Mouse (Mus musculus) MEL (cell line): ENCODE data around the gene Mapk10. TPM values are rescaled to one million over a fixed set of nuclear protein-coding genes. Genes with fewer than 3 reads are reported as not detected.
"Not testable (repeated sequence)": the region's sequence is repeated elsewhere in the genome, so short reads cannot be mapped to it uniquely, and the experiment has no call there.

Source experiments
- DNase-seq: peaks from one replicate; pipeline ENCODE4 v3.0.0; 2011; ENCODE audit warnings: low read depth, low spot score
- H3K27ac ChIP-seq: 2 replicates; pipeline ENCODE4 v1.5.1; 2012; ENCODE audit warnings: low read depth, mild to moderate bottlenecking, control low read depth, low read length, moderate library complexity; ENCODE audit not compliant: control insufficient read depth
- H3K27me3 ChIP-seq, 2 experiments: fragments of 150-350 bp in 1 of 2; sonication (generic) in 1 of 2; 2 replicates each; pipeline ENCODE4 v1.6.1; 2012; ENCODE audit warnings: low read length in 2 of 2, mild to moderate bottlenecking in 2 of 2, improper control_type of control experiment in 1 of 2, moderate library complexity in 1 of 2; ENCODE audit not compliant: insufficient read depth in 2 of 2, control insufficient read depth in 1 of 2
- H3K36me3 ChIP-seq, 2 experiments: 2 replicates each; pipeline ENCODE4 v1.6.1; 2012 to 2014; ENCODE audit warnings: low read length in 2 of 2, improper control_type of control experiment in 1 of 2, inconsistent platforms in 1 of 2, mild to moderate bottlenecking in 1 of 2; ENCODE audit not compliant: insufficient read depth in 2 of 2, control insufficient read depth in 1 of 2
- H3K4me1 ChIP-seq, 2 experiments: fragments of 150-350 bp in 1 of 2; sonication (generic) in 1 of 2; 2 replicates each; pipeline ENCODE4 v1.6.1; 2012; ENCODE audit warnings: low read length in 2 of 2, improper control_type of control experiment in 1 of 2, mild to moderate bottlenecking in 1 of 2; ENCODE audit not compliant: insufficient read depth in 2 of 2, control insufficient read depth in 1 of 2
- H3K4me3 ChIP-seq, 2 experiments: fragments of 150-350 bp in 1 of 2; sonication (generic) in 1 of 2; 2 replicates each; pipeline ENCODE4 v1.5.1; 2012; ENCODE audit warnings: low read depth in 2 of 2, low read length in 2 of 2, mild to moderate bottlenecking in 2 of 2, moderate library complexity in 2 of 2, control low read depth in 1 of 2, improper control_type of control experiment in 1 of 2; ENCODE audit not compliant: control insufficient read depth in 1 of 2, insufficient read depth in 1 of 2
- H3K79me2 ChIP-seq: 2 replicates; pipeline ENCODE4 v1.6.1; 2012; ENCODE audit warnings: mild to moderate bottlenecking, low read length, moderate library complexity; ENCODE audit not compliant: control insufficient read depth, poor library complexity, insufficient read depth
- H3K9ac ChIP-seq: 2 replicates; pipeline ENCODE4 v1.6.1; 2012; ENCODE audit warnings: low read depth, mild to moderate bottlenecking, control low read depth, low read length, moderate library complexity; ENCODE audit not compliant: control insufficient read depth, poor library complexity, severe bottlenecking
- H3K9me3 ChIP-seq: fragments of 150-350 bp; sonication (generic); replicated peaks from 2 replicates; pipeline ENCODE4 v1.6.1; 2012; ENCODE audit warnings: mild to moderate bottlenecking, low read length, improper control_type of control experiment, moderate library complexity; ENCODE audit not compliant: insufficient read depth
- BHLHE40 ChIP-seq: IDR thresholded peaks from 2 replicates; pipeline ENCODE4 v1.6.1; 2012; ENCODE audit warnings: low read depth, mild to moderate bottlenecking, inconsistent platforms, low read length, improper control_type of control experiment, borderline replicate concordance
- CHD1 ChIP-seq: IDR thresholded peaks from 2 replicates; pipeline ENCODE4 v1.6.1; 2012; ENCODE audit warnings: low read depth, mild to moderate bottlenecking, inconsistent platforms, low read length, improper control_type of control experiment
- CHD2 ChIP-seq: IDR thresholded peaks from 2 replicates; pipeline ENCODE4 v1.6.1; 2011; ENCODE audit warnings: low read length, improper control_type of control experiment
- CTCF ChIP-seq, 3 experiments: IDR thresholded peaks in 2 of 3; conservative IDR thresholded peaks in 1 of 3; 2 replicates each; pipeline ENCODE4 v1.5.1; 2011 to 2012; ENCODE audit warnings: low read length in 3 of 3, low read depth in 2 of 3, mild to moderate bottlenecking in 2 of 3, improper control_type of control experiment in 1 of 3, inconsistent platforms in 1 of 3, mixed read lengths in 1 of 3, moderate library complexity in 1 of 3; ENCODE audit not compliant: control insufficient read depth in 1 of 3, insufficient read depth in 1 of 3, poor library complexity in 1 of 3, severe bottlenecking in 1 of 3
- ELF1 ChIP-seq: IDR thresholded peaks from 2 replicates; pipeline ENCODE4 v1.6.1; 2014; ENCODE audit warnings: low read depth, mild to moderate bottlenecking, inconsistent platforms, low read length, improper control_type of control experiment, moderate library complexity
- EP300 ChIP-seq, 2 experiments: IDR thresholded peaks; 2 replicates each; pipeline ENCODE4 v1.6.1; 2011; ENCODE audit warnings: improper control_type of control experiment in 2 of 2, low read length in 2 of 2, low read depth in 1 of 2, mild to moderate bottlenecking in 1 of 2
- ETS1 ChIP-seq: IDR thresholded peaks from 2 replicates; pipeline ENCODE4 v1.6.1; 2012; ENCODE audit warnings: low read depth, mild to moderate bottlenecking, inconsistent platforms, low read length, improper control_type of control experiment, moderate library complexity
- GABPA ChIP-seq: IDR thresholded peaks from 2 replicates; pipeline ENCODE4 v1.6.1; 2012; ENCODE audit warnings: low read depth, mild to moderate bottlenecking, inconsistent platforms, low read length, improper control_type of control experiment, moderate library complexity
- GATA1 ChIP-seq: IDR thresholded peaks from 2 replicates; pipeline ENCODE4 v1.6.1; 2011; ENCODE audit warnings: low read depth, low read length, improper control_type of control experiment
- KAT2A ChIP-seq: conservative IDR thresholded peaks from 2 replicates; pipeline ENCODE4 v1.6.1; 2012; ENCODE audit warnings: low read depth, low read length, improper control_type of control experiment, inconsistent platforms
- MAX ChIP-seq: IDR thresholded peaks from 2 replicates; pipeline ENCODE4 v1.6.1; 2011; ENCODE audit warnings: low read length, improper control_type of control experiment
- MAZ ChIP-seq: IDR thresholded peaks from 2 replicates; pipeline ENCODE4 v1.6.1; 2012; ENCODE audit warnings: low read depth, mild to moderate bottlenecking, inconsistent platforms, low read length, improper control_type of control experiment
- MYC ChIP-seq: IDR thresholded peaks from 2 replicates; pipeline ENCODE4 v1.6.1; 2011; ENCODE audit warnings: low read depth, mild to moderate bottlenecking, low read length, improper control_type of control experiment, moderate library complexity
- POLR2AphosphoS5 ChIP-seq: IDR thresholded peaks from 2 replicates; pipeline ENCODE4 v1.6.1; 2012; ENCODE audit warnings: low read depth, borderline replicate concordance, mild to moderate bottlenecking, inconsistent platforms, low read length, moderate library complexity, mixed read lengths
- SIN3A ChIP-seq: IDR thresholded peaks from 2 replicates; pipeline ENCODE4 v1.6.1; 2012; ENCODE audit warnings: low read length, improper control_type of control experiment, inconsistent platforms
- ZC3H11A ChIP-seq: IDR thresholded peaks from 2 replicates; pipeline ENCODE4 v1.6.1; 2012; ENCODE audit warnings: low read depth, mild to moderate bottlenecking, inconsistent platforms, low read length, improper control_type of control experiment
- ZKSCAN1 ChIP-seq: IDR thresholded peaks from 2 replicates; pipeline ENCODE4 v1.6.1; 2012; ENCODE audit warnings: low read depth, mild to moderate bottlenecking, inconsistent platforms, low read length, improper control_type of control experiment, moderate library complexity
- ZMIZ1 ChIP-seq: IDR thresholded peaks from 2 replicates; pipeline ENCODE4 v1.6.1; 2012; ENCODE audit warnings: low read depth, mild to moderate bottlenecking, inconsistent platforms, low read length, improper control_type of control experiment, moderate library complexity
- polyA plus RNA-seq, 2 experiments: library from polyadenylated mRNA; stranded (reverse) in 1 of 2; unstranded in 1 of 2; fragments of >175 nt in 1 of 2; fragments of >200 nt in 1 of 2; gene quantifications; 2 replicates each; pipeline versions ENCODE4 v1.2.1 to v1.2.4; 2012; ENCODE audit warnings: low replicate concordance in 2 of 2, low read depth in 1 of 2; ENCODE audit not compliant: insufficient read length in 2 of 2, insufficient read depth in 1 of 2, missing spikeins in 1 of 2
- total RNA-seq: library from RNA; depleted of rRNA; stranded (reverse); fragments of 300-350 nt; gene quantifications from 2 replicates; pipeline ENCODE4 v1.2.3, GENCODE M21; 2012

The Mapk10 gene
- total and polyA plus RNA-seq, 3 experiments = not detected

- Histone ChIP-seq H3K79me2 (no peaks in the 10 kb centered on the region), H3K9ac (no peak overlapping the region), H3K4me3 (no peak overlapping the region), H3K36me3 (no peaks in the 10 kb centered on the region), H3K9me3 (no peaks in the 10 kb centered on the region), H3K4me1 (no peaks in the 10 kb centered on the region), H3K27ac (no peak overlapping the region), H3K27me3 (no peaks in the 10 kb centered on the region)
- DNase-seq = no peak
- no peak for TF ChIP-seq ELF1
- TF ChIP-seq GATA1 = no peak
- no peak for TF ChIP-seq ETS1
- TF ChIP-seq GABPA = no peak
- no peak for TF ChIP-seq MAX
- no peak for TF ChIP-seq ZMIZ1
- no peak for TF ChIP-seq POLR2AphosphoS5
- TF ChIP-seq ZKSCAN1 = no peak
- no peak for TF ChIP-seq ZC3H11A
- TF ChIP-seq CHD1 = no peak
- TF ChIP-seq EP300 (IDR thresholded peaks at IDR 0.05; ENCODE audit: low read depth in 1 of 2, low read length in 2 of 2) = no peak
- TF ChIP-seq BHLHE40 = no peak
Measured at GRCm38 (mm10) chr5:102875628-102876027, 335.5 kb downstream of the Mapk10 start.

DNA sequence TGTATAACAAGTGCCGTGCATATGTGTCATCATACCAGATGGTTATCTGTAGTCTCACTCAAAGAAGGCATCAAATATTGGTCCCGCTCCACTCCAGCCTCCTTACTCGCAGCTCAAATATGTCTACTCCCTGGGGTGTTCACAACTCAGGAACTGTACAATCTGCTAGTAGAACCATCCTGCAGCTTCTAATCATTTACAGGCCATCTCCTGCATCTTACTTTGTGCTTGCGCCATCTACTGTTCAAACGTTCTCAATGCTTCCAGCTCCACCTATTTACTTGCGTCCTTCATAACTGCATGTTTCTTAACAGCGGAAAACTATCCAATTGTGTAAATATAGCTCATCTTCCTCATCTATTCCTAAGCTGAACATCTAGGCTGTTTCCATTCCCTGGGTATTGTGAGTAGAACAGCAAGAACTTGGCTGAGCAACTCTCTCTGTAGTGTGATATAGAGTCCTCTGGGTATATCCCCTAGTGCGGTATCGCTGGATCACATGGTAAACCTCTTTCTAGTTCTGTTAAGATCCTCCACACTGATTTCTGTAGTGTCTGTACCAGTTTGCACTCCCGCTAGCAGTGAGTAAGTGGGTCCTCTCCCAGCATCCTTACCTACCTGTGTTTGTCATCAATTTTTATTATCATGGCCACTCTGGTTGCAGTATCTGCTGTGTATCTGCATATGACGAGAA, 336.4 kb downstream of the Mapk10 start:
- Histone ChIP-seq H3K36me3 (no peaks in the 10 kb centered on the region), H3K9ac (no peak overlapping the region), H3K4me3 (no peak overlapping the region), H3K4me1 (no peaks in the 10 kb centered on the region), H3K79me2 (no peaks in the 10 kb centered on the region), H3K9me3 (no peaks in the 10 kb centered on the region), H3K27me3 (no peaks in the 10 kb centered on the region), H3K27ac (no peak overlapping the region)
- DNase-seq = peak; percentile 7
- TF ChIP-seq MYC = no peak
- TF ChIP-seq KAT2A = no peak
- no peak for TF ChIP-seq CHD2
- TF ChIP-seq MAZ = no peak
- peak in 1 of 3 experiments; percentile 24; a peak in 1 of 6 replicates for TF ChIP-seq CTCF (IDR thresholded peaks at IDR 0.05 in 2 of 3, conservative IDR thresholded peaks at IDR 0.05 in 1 of 3; ENCODE audit: control insufficient read depth in 1 of 3, insufficient read depth in 1 of 3, low read depth in 2 of 3, low read length in 3 of 3, poor library complexity in 1 of 3, severe bottlenecking in 1 of 3)
- TF ChIP-seq SIN3A = no peak

- H3K27me3 ChIP-seq, H3K79me2 ChIP-seq, H3K9me3 ChIP-seq, H3K36me3 ChIP-seq, H3K27ac ChIP-seq, H3K4me1 ChIP-seq, H3K9ac ChIP-seq, DNase-seq, H3K4me3 ChIP-seq: not testable (repeated sequence)
Measured at GRCm38 (mm10) chr5:102872996-102873395, 338.1 kb downstream of the Mapk10 start.
